Mouse (Mus musculus) C2C12 (cell line): ENCODE measurements around the gene Wdr66. TPM values are rescaled to one million over a fixed set of nuclear protein-coding genes. Genes with fewer than 3 reads are reported as not detected.
A peak's percentile ranks its signal among the peaks of the same experiment; 100 is the strongest.

Source experiments
- H3K27me3 ChIP-seq: one replicate; pipeline ENCODE4 v1.6.1; 2011; ENCODE audit not compliant: control insufficient read depth, insufficient read depth, insufficient read length
- H3K36me3 ChIP-seq: one replicate; pipeline ENCODE4 v1.6.1; 2011; ENCODE audit not compliant: control insufficient read depth, insufficient read depth
- H3K4me3 ChIP-seq: one replicate; pipeline ENCODE4 v1.5.1; 2011; ENCODE audit warnings: mild to moderate bottlenecking, control low read depth; ENCODE audit not compliant: poor library complexity, insufficient read depth, severe bottlenecking
- H3K79me2 ChIP-seq: one replicate; pipeline ENCODE4 v1.6.1; 2011; ENCODE audit not compliant: control insufficient read depth, insufficient read depth
- H3K79me3 ChIP-seq: one replicate; pipeline ENCODE4 v1.6.1; 2011; ENCODE audit warnings: low read depth, control low read depth
- H3ac ChIP-seq: one replicate; pipeline ENCODE3; 2011; ENCODE audit warnings: low read depth; ENCODE audit not compliant: control insufficient read depth, insufficient read length
- CEBPB ChIP-seq: IDR thresholded peaks from one replicate; pipeline ENCODE4 v1.6.1; 2011; ENCODE audit warnings: low read depth, mild to moderate bottlenecking, control low read depth, moderate library complexity
- CTCF ChIP-seq: IDR thresholded peaks from one replicate; pipeline ENCODE4 v1.5.1; 2011; ENCODE audit not compliant: control insufficient read depth, insufficient read depth, insufficient read length
- FOSL1 ChIP-seq: IDR thresholded peaks from one replicate; pipeline ENCODE4 v1.8.0; 2011; ENCODE audit warnings: mild to moderate bottlenecking, low read length; ENCODE audit not compliant: poor library complexity, insufficient read depth, severe bottlenecking
- MAX ChIP-seq: IDR thresholded peaks from one replicate; pipeline ENCODE4 v1.6.1; 2011; ENCODE audit warnings: mild to moderate bottlenecking, control low read depth
- MYOD1 ChIP-seq: IDR thresholded peaks from one replicate; pipeline ENCODE4 v1.6.1; 2011; ENCODE audit warnings: low read depth; ENCODE audit not compliant: control insufficient read depth, insufficient read length
- MYOG ChIP-seq: IDR thresholded peaks from one replicate; pipeline ENCODE4 v1.6.1; 2011; ENCODE audit not compliant: control insufficient read depth, insufficient read length; ENCODE audit errors: extremely low read depth
- USF1 ChIP-seq: IDR thresholded peaks from one replicate; pipeline ENCODE4 v1.6.1; 2011; ENCODE audit warnings: low read depth, mild to moderate bottlenecking, control low read depth, moderate library complexity
- polyA plus RNA-seq: library from polyadenylated mRNA; unstranded; fragments of >200 nt; fragmentation: generic; extraction: Trizol; gene quantifications from one replicate; pipeline ENCODE4 v1.2.1, GENCODE M21; 2012; ENCODE audit warnings: missing spikeins

Gene Wdr66
- polyA plus RNA-seq, 1 experiment: 0.13 TPM

- Histone ChIP-seq H3K4me3 (no peak overlapping the region), H3K36me3 (no peaks in the 10 kb centered on the region), H3K79me2 (no peaks in the 10 kb centered on the region), H3K27me3 (no peaks in the 10 kb centered on the region), H3K79me3 (no peaks in the 10 kb centered on the region), H3ac (no peak overlapping the region)
- TF ChIP-seq FOSL1 (no peak), MYOG (no peak)
Observed at GRCm38 (mm10) chr5:123313851-123314380, 62.0 kb downstream of the Wdr66 start.

- Histone ChIP-seq H3K4me3 (no peak overlapping the region), H3K36me3 (no peaks in the 10 kb centered on the region), H3K27me3 (no peaks in the 10 kb centered on the region), H3K79me2 (no peaks in the 10 kb centered on the region), H3K79me3 (no peaks in the 10 kb centered on the region), H3ac (no peak overlapping the region)
- TF ChIP-seq USF1 (no peak), MAX (no peak), CTCF (no peak), MYOG (no peak), MYOD1 (no peak), FOSL1 (no peak), CEBPB (no peak)
Observed at GRCm38 (mm10) chr5:123315219-123315866, 63.4 kb downstream of the Wdr66 start.

GRCm38 (mm10) chr5:123317992-123318391 lies 66.1 kb downstream of the Wdr66 start:
- TF ChIP-seq USF1: no peak
- TF ChIP-seq MYOG: no peak
- TF ChIP-seq CTCF: no peak
- no peak for TF ChIP-seq FOSL1
- TF ChIP-seq CEBPB: no peak
- TF ChIP-seq MAX: no peak
- no peak for TF ChIP-seq MYOD1
- H3K4me3 ChIP-seq: peak overlapping the region; percentile 6
- no peak overlapping the region for H3ac ChIP-seq
- no peaks in the 10 kb centered on the region for H3K79me2 ChIP-seq
- H3K79me3 ChIP-seq: no peaks in the 10 kb centered on the region
- H3K36me3 ChIP-seq: no peaks in the 10 kb centered on the region
- no peaks in the 10 kb centered on the region for H3K27me3 ChIP-seq

GRCm38 (mm10) chr5:123320136-123320535 lies 68.2 kb downstream of the Wdr66 start:
- no peaks in the 10 kb centered on the region for H3K79me2 ChIP-seq
- H3K4me3 ChIP-seq: no peak overlapping the region
- no peaks in the 10 kb centered on the region for H3K36me3 ChIP-seq
- no peaks in the 10 kb centered on the region for H3K79me3 ChIP-seq
- no peak for TF ChIP-seq CEBPB
- TF ChIP-seq MAX: no peak
- no peak for TF ChIP-seq MYOD1
- TF ChIP-seq USF1: no peak
- TF ChIP-seq CTCF: no peak
- TF ChIP-seq FOSL1: no peak
- no peak for TF ChIP-seq MYOG
- no peaks in the 10 kb centered on the region for H3K27me3 ChIP-seq
- no peak overlapping the region for H3ac ChIP-seq

- Histone ChIP-seq H3ac (no peak overlapping the region), H3K36me3 (no peaks in the 10 kb centered on the region), H3K27me3 (no peaks in the 10 kb centered on the region), H3K79me2 (no peaks in the 10 kb centered on the region), H3K4me3 (no peak overlapping the region), H3K79me3 (no peaks in the 10 kb centered on the region)
- no peak for TF ChIP-seq FOSL1
- TF ChIP-seq CTCF: no peak
- no peak for TF ChIP-seq USF1
- TF ChIP-seq MYOD1: no peak
- TF ChIP-seq CEBPB: no peak
- TF ChIP-seq MAX: no peak
- TF ChIP-seq MYOG: no peak
Observed at GRCm38 (mm10) chr5:123324242-123324641, 72.3 kb downstream of the Wdr66 start.

- Histone ChIP-seq H3K4me3 (no peak overlapping the region), H3ac (no peak overlapping the region), H3K79me3 (no peaks in the 10 kb centered on the region), H3K36me3 (no peaks in the 10 kb centered on the region), H3K79me2 (no peaks in the 10 kb centered on the region), H3K27me3 (no peaks in the 10 kb centered on the region)
- TF ChIP-seq MYOG: no peak
- TF ChIP-seq FOSL1: no peak
- no peak for TF ChIP-seq CTCF
- TF ChIP-seq MAX: no peak
- TF ChIP-seq CEBPB: no peak
- TF ChIP-seq USF1: no peak
Observed at GRCm38 (mm10) chr5:123326006-123326750, 74.3 kb downstream of the Wdr66 start.
